Mouse (Mus musculus) mouse trophoblast stem cell (cell line): ENCODE measurements around the gene Bglap.

ENCODE experiments used
- in situ Hi-C, 2 experiments: fragments of 300-500 bp; cut with MseI, MboI; formaldehyde crosslinking; loops; 2 replicates in 1 of 2; 3 replicates in 1 of 2; pipeline ENCODE4 v1.15.1; 2025

Gene Bglap

GRCm38 (mm10) chr3:88352907-88353306 is 31.4 kb downstream of the Bglap start:
- in situ Hi-C loops = no loop called here

- in situ Hi-C loops = no loop called here
Observed at GRCm38 (mm10) chr3:88350732-88351131, 33.5 kb downstream of the Bglap start.

GRCm38 (mm10) chr3:88339006-88339405 is 45.3 kb downstream of the Bglap start:
- in situ Hi-C loops = no loop called here

GRCm38 (mm10) chr3:88338316-88338715 is 45.9 kb downstream of the Bglap start:
- in situ Hi-C loops = no loop called here

GRCm38 (mm10) chr3:88337367-88338020 is 46.8 kb downstream of the Bglap start:
- in situ Hi-C loops = no loop called here

- in situ Hi-C loops = no loop called here
Observed at GRCm38 (mm10) chr3:88336058-88337013, 47.9 kb downstream of the Bglap start, which contains the start of the genes Tmem79 and Smg5. Tmem79 (minus strand) TSS chr3:88336148. Smg5 (plus strand) TSS chr3:88336260.

- in situ Hi-C loops = no loop called here
Observed at GRCm38 (mm10) chr3:88335436-88336053, 48.7 kb downstream of the Bglap start.

- in situ Hi-C loops = no loop called here
Observed at GRCm38 (mm10) chr3:88334902-88335435, 49.3 kb downstream of the Bglap start.

GRCm38 (mm10) chr3:88334029-88334658 is 50.1 kb downstream of the Bglap start:
- in situ Hi-C loops = no loop called here
